Mouse (Mus musculus): ENCODE results near the gene Xkrx.
"Not testable (repeated sequence)": the region's sequence is repeated elsewhere in the genome, so short reads cannot be mapped to it uniquely, and the experiment has no call there.

Gene Xkrx

DNA sequence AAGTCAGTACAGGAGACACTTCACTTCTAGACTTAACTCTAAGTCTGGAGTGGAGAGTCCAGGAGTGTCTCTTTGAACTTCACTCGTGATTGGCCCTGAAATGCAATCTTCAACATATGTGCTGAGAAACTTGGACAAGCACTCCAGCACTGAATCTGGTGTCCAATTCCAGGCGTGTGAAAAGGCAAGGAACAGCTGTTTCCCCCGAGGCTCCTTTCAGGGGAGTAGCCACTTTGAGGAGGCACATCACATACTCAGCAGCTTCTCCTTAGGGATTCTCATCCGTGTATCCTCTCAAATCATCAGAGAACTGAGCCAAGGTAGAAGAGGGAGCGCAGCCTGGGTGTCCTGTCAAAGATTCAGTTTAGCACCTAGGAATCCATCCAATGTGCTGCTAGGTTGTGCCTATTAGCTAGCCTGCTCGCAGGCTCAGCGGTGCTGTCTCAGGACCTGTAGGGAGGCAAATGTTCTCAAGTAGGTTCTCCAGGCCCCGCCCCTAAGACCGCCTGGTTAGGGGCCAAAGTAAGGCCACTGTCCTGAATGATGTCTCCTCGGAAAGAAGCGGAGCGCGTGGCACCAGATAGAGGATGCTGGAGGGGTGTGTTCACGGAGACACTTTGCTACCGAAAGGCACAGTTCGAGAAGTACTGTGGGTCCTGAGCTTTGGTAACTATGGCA lies at the start of gene Xkrx:
TSS of gene Xkrx (minus strand) at position 34 of the 678 bp plus-strand sequence.
- DNase-seq (ENCODE audit: low spot score) = peak; percentile 37

- DNase-seq (ENCODE audit: low spot score) = no peak
Measured at GRCm38 (mm10) chrX:134211151-134211642, 49.3 kb upstream of the Xkrx start.

GRCm38 (mm10) chrX:134208491-134208890 lies 46.6 kb upstream of the Xkrx start:
- no peak for DNase-seq (ENCODE audit: low spot score)

- not testable (repeated sequence) for DNase-seq (ENCODE audit: low spot score)
Measured at GRCm38 (mm10) chrX:134187201-134187600, 25.3 kb upstream of the Xkrx start, which contains the start of gene Arl13a. Gene Arl13a (plus strand): TSS chrX:134187501.

- DNase-seq (ENCODE audit: low spot score) = no peak
Measured at GRCm38 (mm10) chrX:134174699-134175098, 12.8 kb upstream of the Xkrx start.

DNA sequence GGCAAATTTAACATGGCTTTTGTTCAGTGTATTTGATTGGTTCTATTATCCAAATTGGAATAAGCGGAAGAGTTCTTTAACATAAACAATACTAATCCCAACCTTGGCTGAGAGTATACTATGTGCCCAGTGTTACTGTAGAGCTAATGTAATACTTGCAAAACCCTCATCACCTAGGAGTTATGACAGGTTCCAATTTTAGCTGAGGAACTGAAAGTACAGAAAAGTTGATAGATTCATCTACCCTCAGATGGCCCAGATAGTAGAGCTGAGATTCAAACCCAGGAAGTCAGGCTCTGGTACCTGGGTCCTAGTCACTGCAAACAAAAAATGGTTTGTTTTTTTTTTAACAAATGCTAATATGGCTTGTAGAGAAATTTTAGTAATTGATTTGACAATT lies 8.7 kb upstream of the Xkrx start:
- DNase-seq (ENCODE audit: low spot score) = no peak

- DNase-seq (ENCODE audit: low spot score) = no peak
Measured at GRCm38 (mm10) chrX:134163484-134163883, 1.6 kb upstream of the Xkrx start.

DNA sequence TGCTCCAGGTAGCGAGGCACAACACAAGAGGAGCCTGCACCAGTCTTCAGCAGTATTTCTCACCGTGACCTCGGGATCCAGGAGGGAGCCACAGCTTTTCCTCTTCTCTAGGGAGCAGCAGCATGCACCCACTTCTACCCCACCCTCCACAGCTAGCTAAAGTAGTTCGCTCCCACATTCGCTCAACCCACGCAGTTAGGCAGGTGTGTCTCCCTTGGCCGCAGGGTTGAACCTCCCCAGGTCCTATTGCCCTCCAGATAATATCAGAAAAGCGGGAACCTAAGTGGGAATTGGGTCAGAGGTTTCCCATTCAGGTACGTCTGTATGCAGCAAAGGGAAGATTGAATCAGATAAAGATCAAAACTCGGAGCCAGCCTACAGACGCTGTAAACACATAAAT lies 950 bp upstream of the Xkrx start:
- no peak for DNase-seq (ENCODE audit: low spot score)

DNA sequence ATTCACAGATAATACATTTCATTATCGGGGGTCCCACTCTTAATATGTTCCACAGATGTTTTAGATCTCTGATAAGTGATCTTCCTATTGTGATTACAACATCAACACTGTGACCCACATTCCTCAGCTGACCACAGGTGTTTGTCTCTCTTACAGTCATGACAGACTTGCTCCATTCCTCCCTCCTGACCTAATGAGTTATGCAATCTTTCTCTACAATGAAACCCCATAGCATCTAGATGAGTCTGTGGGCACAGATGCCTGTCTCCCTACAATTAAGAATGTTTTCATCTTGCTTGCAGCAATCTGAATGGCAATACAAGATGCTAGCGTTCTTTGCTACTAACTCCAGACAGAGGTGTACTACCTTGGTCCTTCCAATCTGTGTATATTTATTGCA lies 1.4 kb downstream of the Xkrx start:
- no peak for DNase-seq (ENCODE audit: low spot score)

- no peak for DNase-seq (ENCODE audit: low spot score)
Measured at GRCm38 (mm10) chrX:134158151-134158550, 3.7 kb downstream of the Xkrx start.

DNA sequence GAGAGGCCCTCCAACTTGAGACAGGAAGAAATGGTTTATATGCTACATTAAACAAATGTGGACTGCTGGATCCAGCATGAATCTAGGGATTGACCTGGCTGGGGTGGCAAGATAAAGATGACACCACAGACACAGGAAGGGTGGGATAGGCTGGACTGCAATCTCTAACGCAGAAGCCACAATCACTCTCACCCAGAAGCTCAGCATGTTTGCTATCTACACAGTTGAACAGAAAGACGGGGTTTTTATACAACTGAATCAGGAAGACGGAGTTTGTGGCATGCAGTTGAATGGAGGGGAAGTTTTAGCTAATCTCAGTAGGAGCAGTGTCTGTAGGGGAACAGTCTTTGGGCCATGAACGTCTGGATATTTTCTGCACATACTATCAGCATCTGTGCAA lies 19.9 kb downstream of the Xkrx start:
- no peak for DNase-seq (ENCODE audit: low spot score)

DNA sequence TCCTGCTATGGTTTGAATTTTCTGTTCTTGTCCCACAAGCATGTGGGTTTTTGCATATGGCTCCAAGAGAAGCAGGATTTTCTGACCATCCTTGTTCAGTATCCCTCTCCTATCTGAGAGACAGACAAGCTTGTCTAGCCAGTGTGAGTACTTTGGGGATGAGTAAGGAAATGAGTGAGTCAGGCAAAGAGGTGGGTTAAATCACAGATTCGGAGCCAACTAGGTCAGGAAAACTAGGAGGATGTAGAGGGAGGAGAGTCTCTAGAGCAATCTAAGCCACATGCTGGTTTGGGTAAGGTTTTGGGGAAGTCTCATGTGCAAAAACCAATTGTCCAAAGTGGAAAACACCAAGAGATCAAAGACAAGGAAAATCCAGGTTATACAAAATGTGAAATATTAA lies 20.3 kb downstream of the Xkrx start:
- DNase-seq (ENCODE audit: low spot score) = no peak

DNA sequence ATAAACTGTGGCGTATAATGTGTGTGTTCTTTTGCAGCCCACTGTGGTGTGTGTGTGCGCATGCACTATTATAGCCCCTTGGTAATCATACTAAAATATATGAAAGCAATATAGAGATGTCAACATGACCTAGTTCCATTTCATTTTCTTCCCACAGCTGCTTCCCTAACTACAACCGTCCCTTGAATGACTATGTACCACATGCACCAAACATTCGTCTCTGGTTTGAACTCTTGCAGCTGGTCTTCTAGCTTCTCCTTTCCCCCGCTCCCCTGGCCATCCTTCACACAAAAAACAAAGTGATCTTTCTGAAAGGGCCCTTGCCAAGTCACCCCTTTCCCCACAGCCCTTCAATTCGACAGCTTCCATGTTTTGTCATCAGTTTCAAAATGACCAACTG lies 21.9 kb downstream of the Xkrx start:
- no peak for DNase-seq (ENCODE audit: low spot score)

DNA sequence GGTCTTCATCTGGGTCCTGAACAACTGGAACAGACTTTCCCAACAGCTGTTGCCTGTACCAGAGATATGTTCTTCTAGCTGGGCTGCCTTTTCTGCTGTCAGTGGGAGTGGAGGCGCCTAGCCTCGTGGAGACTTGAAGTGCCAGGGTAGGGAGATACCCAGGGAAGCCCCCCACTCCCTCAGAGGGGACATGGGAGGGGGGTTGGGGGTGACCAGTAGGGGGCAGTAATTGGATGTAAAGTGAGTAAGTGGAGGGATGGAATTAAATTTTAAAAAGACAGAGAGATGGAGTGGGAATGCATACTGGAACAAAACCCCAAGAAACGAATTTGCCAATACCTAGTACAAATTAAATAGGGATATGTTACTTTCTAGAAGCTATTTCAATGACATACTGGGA lies 28.1 kb downstream of the Xkrx start:
- DNase-seq (ENCODE audit: low spot score) = no peak

GRCm38 (mm10) chrX:134132295-134132694 lies 29.6 kb downstream of the Xkrx start:
- DNase-seq (ENCODE audit: low spot score) = peak; percentile 40

- DNase-seq (ENCODE audit: low spot score) = no peak
Measured at GRCm38 (mm10) chrX:134128549-134128948, 33.3 kb downstream of the Xkrx start.

DNA sequence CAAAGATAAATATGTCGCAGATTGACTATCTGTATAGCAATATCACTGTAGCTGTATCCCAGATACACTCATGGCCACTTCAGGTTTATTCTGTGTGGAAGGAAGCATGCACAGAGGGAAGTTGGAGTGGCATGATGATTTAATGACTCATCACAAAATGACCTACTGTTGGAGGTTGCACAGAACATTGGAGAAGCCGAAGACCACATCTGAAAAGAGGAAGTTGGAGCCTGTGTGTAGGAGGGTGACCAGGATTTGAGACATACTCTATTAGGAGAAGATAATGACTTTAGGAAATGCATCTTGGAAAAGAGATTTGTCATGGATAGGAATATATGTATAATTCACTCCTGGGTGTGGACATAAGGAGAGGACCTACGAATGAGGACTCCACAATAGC lies 45.5 kb downstream of the Xkrx start:
- no peak for DNase-seq (ENCODE audit: low spot score)

DNA sequence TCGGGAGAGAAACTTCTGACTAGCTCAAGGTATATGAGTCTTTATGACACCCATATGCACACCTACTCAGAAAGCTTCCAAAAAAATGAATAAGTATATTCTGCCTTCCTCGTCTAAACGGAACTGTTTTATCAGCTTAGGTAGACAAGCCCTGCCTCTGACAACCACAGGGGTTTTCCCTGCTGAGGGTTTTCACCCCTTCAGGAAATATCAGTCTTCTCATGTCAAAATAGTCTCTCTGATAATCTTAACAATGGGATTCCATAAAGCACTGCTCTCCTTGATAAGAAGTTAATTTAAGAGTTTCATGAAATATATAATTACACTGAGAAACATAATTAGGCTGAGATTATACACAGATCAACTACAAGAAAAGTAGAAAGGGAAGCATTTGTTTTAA lies 50.1 kb downstream of the Xkrx start:
- DNase-seq (ENCODE audit: low spot score) = no peak

DNA sequence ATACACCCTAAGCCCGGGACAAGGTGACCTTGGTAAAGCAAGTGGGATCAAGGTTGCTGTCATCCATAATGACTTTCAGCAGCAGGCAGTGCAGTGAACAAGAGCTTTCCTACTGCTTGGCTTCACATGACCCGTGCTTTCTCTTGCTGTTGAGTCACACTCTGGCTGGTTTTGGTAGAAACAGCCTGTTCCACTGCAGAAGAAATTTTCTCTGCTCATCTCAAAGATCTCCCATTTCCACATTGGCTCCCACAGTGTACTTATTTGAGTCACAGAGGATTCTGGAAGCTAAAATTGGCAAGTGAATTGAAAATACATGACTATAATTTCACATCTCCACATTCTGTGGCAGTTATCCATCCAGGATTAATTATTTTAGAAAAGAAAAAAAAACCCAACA lies 59.2 kb downstream of the Xkrx start:
- no peak for DNase-seq (ENCODE audit: low spot score)
